Mouse (Mus musculus): ENCODE results near the gene Lipa. TPM values are rescaled to one million over a fixed set of nuclear protein-coding genes. Genes with fewer than 3 reads are reported as not detected.

Gene Lipa
- polyA plus RNA-seq, 1 experiment from 2014 or later, result 19.1 TPM

GRCm38 (mm10) chr19:34468794-34469193 lies 58.5 kb downstream of the Lipa start:
- no peak overlapping the region for H3K4me3 ChIP-seq (ENCODE audit: low read depth, low read length)
- no peaks in the 10 kb centered on the region for H3K36me3 ChIP-seq (ENCODE audit: control insufficient read depth, insufficient read depth, low read length)
- H3K4me1 ChIP-seq (replicated peaks; ENCODE audit: control insufficient read depth, insufficient read depth), result no peaks in the 10 kb centered on the region
- no peaks in the 10 kb centered on the region for H3K27me3 ChIP-seq (ENCODE audit: control insufficient read depth, insufficient read depth, low read length)
- WGBS, result 36% methylated on average over 3 of the region's 3 CpGs
- H3K27ac ChIP-seq (replicated peaks), result no peak overlapping the region
- ATAC-seq (ENCODE audit: low FRiP score, low TSS enrichment) (no peak), DNase-seq (ENCODE audit: low spot score) (no peak)
- H3K4me2 ChIP-seq (replicated peaks; ENCODE audit: low read depth), result no peak overlapping the region
- no peak for TF ChIP-seq EP300 (optimal IDR thresholded peaks at IDR 0.05)
- no peak for TF ChIP-seq CTCF (IDR thresholded peaks at IDR 0.05; ENCODE audit: low read depth)
- H3K9me3 ChIP-seq (ENCODE audit: control insufficient read depth, low read length), result no peaks in the 10 kb centered on the region
- H3K9ac ChIP-seq (ENCODE audit: low read length), result no peak overlapping the region

GRCm38 (mm10) chr19:34468216-34468615 lies 59.1 kb downstream of the Lipa start:
- Histone ChIP-seq H3K36me3 (ENCODE audit: control insufficient read depth, insufficient read depth, low read length) (no peaks in the 10 kb centered on the region), H3K27ac (replicated peaks) (no peak overlapping the region), H3K4me3 (ENCODE audit: low read depth, low read length) (no peak overlapping the region), H3K4me2 (replicated peaks; ENCODE audit: low read depth) (no peak overlapping the region), H3K9me3 (ENCODE audit: control insufficient read depth, low read length) (no peaks in the 10 kb centered on the region), H3K9ac (ENCODE audit: low read length) (no peak overlapping the region), H3K27me3 (ENCODE audit: control insufficient read depth, insufficient read depth, low read length) (no peaks in the 10 kb centered on the region), H3K4me1 (replicated peaks; ENCODE audit: control insufficient read depth, insufficient read depth) (no peaks in the 10 kb centered on the region)
- TF ChIP-seq CTCF (IDR thresholded peaks at IDR 0.05; ENCODE audit: low read depth) (no peak), EP300 (optimal IDR thresholded peaks at IDR 0.05) (no peak)
- DNase-seq (ENCODE audit: low spot score), result no peak
- 31% methylated on average over 6 of the region's 6 CpGs for WGBS
- ATAC-seq (ENCODE audit: low FRiP score, low TSS enrichment), result no peak

GRCm38 (mm10) chr19:34464453-34464852 lies 62.8 kb downstream of the Lipa start:
- DNase-seq (ENCODE audit: low spot score) (no peak), ATAC-seq (ENCODE audit: low FRiP score, low TSS enrichment) (no peak)
- WGBS, result 71% methylated on average over 3 of the region's 3 CpGs

GRCm38 (mm10) chr19:34461451-34462019 lies 65.7 kb downstream of the Lipa start:
- no peak for TF ChIP-seq CTCF (IDR thresholded peaks at IDR 0.05; ENCODE audit: low read depth)
- TF ChIP-seq EP300 (optimal IDR thresholded peaks at IDR 0.05), result no peak
- WGBS, result 76% methylated on average over 1 of the region's 1 CpGs
- H3K27me3 ChIP-seq (ENCODE audit: control insufficient read depth, insufficient read depth, low read length), result no peaks in the 10 kb centered on the region
- H3K4me2 ChIP-seq (replicated peaks; ENCODE audit: low read depth), result no peak overlapping the region
- ATAC-seq (ENCODE audit: low FRiP score, low TSS enrichment) (no peak), DNase-seq (ENCODE audit: low spot score) (no peak)
- no peaks in the 10 kb centered on the region for H3K9me3 ChIP-seq (ENCODE audit: control insufficient read depth, low read length)
- no peaks in the 10 kb centered on the region for H3K4me1 ChIP-seq (replicated peaks; ENCODE audit: control insufficient read depth, insufficient read depth)
- no peak overlapping the region for H3K9ac ChIP-seq (ENCODE audit: low read length)
- H3K27ac ChIP-seq (replicated peaks), result no peak overlapping the region
- no peaks in the 10 kb centered on the region for H3K36me3 ChIP-seq (ENCODE audit: control insufficient read depth, insufficient read depth, low read length)
- no peak overlapping the region for H3K4me3 ChIP-seq (ENCODE audit: low read depth, low read length)

More at GRCm38 (mm10) chr19:34464453-34464852, 62.8 kb downstream of the Lipa start:
- no peak overlapping the region for H3K9ac ChIP-seq (ENCODE audit: low read length)
- H3K4me2 ChIP-seq (replicated peaks; ENCODE audit: low read depth), result no peak overlapping the region
- H3K27ac ChIP-seq (replicated peaks), result no peak overlapping the region
- H3K9me3 ChIP-seq (ENCODE audit: control insufficient read depth, low read length), result no peaks in the 10 kb centered on the region
- no peaks in the 10 kb centered on the region for H3K36me3 ChIP-seq (ENCODE audit: control insufficient read depth, insufficient read depth, low read length)
- H3K27me3 ChIP-seq (ENCODE audit: control insufficient read depth, insufficient read depth, low read length), result no peaks in the 10 kb centered on the region
- H3K4me3 ChIP-seq (ENCODE audit: low read depth, low read length), result no peak overlapping the region
- H3K4me1 ChIP-seq (replicated peaks; ENCODE audit: control insufficient read depth, insufficient read depth), result no peaks in the 10 kb centered on the region
- TF ChIP-seq CTCF (IDR thresholded peaks at IDR 0.05; ENCODE audit: low read depth), result no peak
- TF ChIP-seq EP300 (optimal IDR thresholded peaks at IDR 0.05), result no peak

- Histone ChIP-seq H3K4me2 (replicated peaks; ENCODE audit: low read depth) (no peak overlapping the region), H3K4me3 (ENCODE audit: low read depth, low read length) (no peak overlapping the region), H3K9me3 (ENCODE audit: control insufficient read depth, low read length) (no peaks in the 10 kb centered on the region), H3K36me3 (ENCODE audit: control insufficient read depth, insufficient read depth, low read length) (no peaks in the 10 kb centered on the region), H3K27me3 (ENCODE audit: control insufficient read depth, insufficient read depth, low read length) (no peaks in the 10 kb centered on the region), H3K9ac (ENCODE audit: low read length) (no peak overlapping the region), H3K27ac (replicated peaks) (no peak overlapping the region; the same call in 1 of the 2 replicates), H3K4me1 (replicated peaks; ENCODE audit: control insufficient read depth, insufficient read depth) (no peaks in the 10 kb centered on the region)
- no peak for DNase-seq (ENCODE audit: low spot score)
- no peak for TF ChIP-seq EP300 (optimal IDR thresholded peaks at IDR 0.05)
- no peak for TF ChIP-seq CTCF (IDR thresholded peaks at IDR 0.05; ENCODE audit: low read depth)
- 36% methylated on average over 1 of the region's 1 CpGs for WGBS
- no peak for ATAC-seq (ENCODE audit: low FRiP score, low TSS enrichment)
Observed at GRCm38 (mm10) chr19:34450784-34451370, 76.4 kb downstream of the Lipa start.

- H3K9ac ChIP-seq (ENCODE audit: low read length), result no peak overlapping the region
- H3K4me3 ChIP-seq (ENCODE audit: low read depth, low read length), result no peak overlapping the region
- H3K4me2 ChIP-seq (replicated peaks; ENCODE audit: low read depth), result no peak overlapping the region
- ATAC-seq (ENCODE audit: low FRiP score, low TSS enrichment) (no peak), DNase-seq (ENCODE audit: low spot score) (no peak)
- TF ChIP-seq EP300 (optimal IDR thresholded peaks at IDR 0.05), result no peak
- no peak for TF ChIP-seq CTCF (IDR thresholded peaks at IDR 0.05; ENCODE audit: low read depth)
- no peaks in the 10 kb centered on the region for H3K4me1 ChIP-seq (replicated peaks; ENCODE audit: control insufficient read depth, insufficient read depth)
- WGBS, result 62% methylated on average over 1 of the region's 1 CpGs
- no peaks in the 10 kb centered on the region for H3K36me3 ChIP-seq (ENCODE audit: control insufficient read depth, insufficient read depth, low read length)
- no peaks in the 10 kb centered on the region for H3K9me3 ChIP-seq (ENCODE audit: control insufficient read depth, low read length)
- H3K27me3 ChIP-seq (ENCODE audit: control insufficient read depth, insufficient read depth, low read length), result no peaks in the 10 kb centered on the region
- H3K27ac ChIP-seq (replicated peaks), result no peak overlapping the region
Observed at GRCm38 (mm10) chr19:34448851-34449250, 78.4 kb downstream of the Lipa start.

Data from stomach, postnatal 0 days (tissue).